Mouse (Mus musculus): ENCODE data around the gene Lce1b. TPM values are rescaled to one million over a fixed set of nuclear protein-coding genes. Genes with fewer than 3 reads are reported as not detected.

Lce1b gene
- polyA plus RNA-seq, 1 experiment from 2014 or later: 0.33 TPM

- Histone ChIP-seq H3K27me3 (no peaks in the 10 kb centered on the region), H3K9ac (no peak overlapping the region), H3K36me3 (no peaks in the 10 kb centered on the region), H3K4me2 (no peak overlapping the region), H3K4me1 (no peaks in the 10 kb centered on the region), H3K27ac (no peak overlapping the region), H3K9me3 (no peaks in the 10 kb centered on the region), H3K4me3 (no peak overlapping the region)
- ATAC-seq (ENCODE audit: insufficient number of reproducible peaks, low FRiP score, low TSS enrichment, low read depth): no peak
- 53% methylated on average over 1 of the region's 1 CpGs for WGBS
These were observed 46.9 kb downstream of the Lce1b start for GRCm38 (mm10) chr3:92609804-92610203.

GRCm38 (mm10) chr3:92607392-92607791 is 49.3 kb downstream of the Lce1b start, which contains the start of gene 2210017I01Rik:
Gene 2210017I01Rik (minus strand): TSS chr3:92607492.
- no peak for ATAC-seq (ENCODE audit: insufficient number of reproducible peaks, low FRiP score, low TSS enrichment, low read depth)
- no peak within 1 kb of the TSS for H3K4me2 ChIP-seq
- H3K4me1 ChIP-seq: no peaks in the 10 kb centered on the region
- no peak within 1 kb of the TSS for H3K9ac ChIP-seq
- H3K36me3 ChIP-seq: no peaks in the 10 kb centered on the region
- H3K27me3 ChIP-seq: no peaks in the 10 kb centered on the region
- H3K9me3 ChIP-seq: no peaks in the 10 kb centered on the region
- H3K4me3 ChIP-seq: no peak within 1 kb of the TSS
- no peak within 1 kb of the TSS for H3K27ac ChIP-seq

Other genes starting within 250 kb of the Lce1b start
- gene Sprr2i, start 248.9 kb downstream of the Lce1b start, polyA plus RNA-seq (2015; fragmentation: Nextera tagmentation; extraction: Ambion mirVana): not detected in 2 replicates
- 0.46 TPM in 1 of 2 replicates, not detected in the other for gene Sprr2j-ps, start 238.8 kb downstream of the Lce1b start, polyA plus RNA-seq (2015; fragmentation: Nextera tagmentation; extraction: Ambion mirVana)
- 11.5 and 14.4 TPM in 2 replicates for gene Gm9774, start 227.5 kb downstream of the Lce1b start, polyA plus RNA-seq (2015; fragmentation: Nextera tagmentation; extraction: Ambion mirVana)
- gene Sprr2k, start 224.3 kb downstream of the Lce1b start, polyA plus RNA-seq (2015; fragmentation: Nextera tagmentation; extraction: Ambion mirVana): 1.00 and 1.5 TPM in 2 replicates
- 132 and 137 TPM in 2 replicates for gene Sprr1b, start 218.1 kb downstream of the Lce1b start, polyA plus RNA-seq (2015; fragmentation: Nextera tagmentation; extraction: Ambion mirVana)
- gene Sprr3, start 198.2 kb downstream of the Lce1b start, polyA plus RNA-seq (2015; fragmentation: Nextera tagmentation; extraction: Ambion mirVana): 8.4 and 15.5 TPM in 2 replicates
- 152 and 183 TPM in 2 replicates for gene Sprr1a, start 171.0 kb downstream of the Lce1b start, polyA plus RNA-seq (2015; fragmentation: Nextera tagmentation; extraction: Ambion mirVana)
- not detected in 2 replicates for gene Sprr4, start 156.4 kb downstream of the Lce1b start, polyA plus RNA-seq (2015; fragmentation: Nextera tagmentation; extraction: Ambion mirVana)
- gene 2310046K23Rik, start 122.4 kb downstream of the Lce1b start, polyA plus RNA-seq (2015; fragmentation: Nextera tagmentation; extraction: Ambion mirVana): 7.9 and 9.3 TPM in 2 replicates
- 19.2 and 25.9 TPM in 2 replicates for gene Ivl, start 83.2 kb downstream of the Lce1b start, polyA plus RNA-seq (2015; fragmentation: Nextera tagmentation; extraction: Ambion mirVana)
- not detected in 2 replicates for gene Smcp, start 67.9 kb downstream of the Lce1b start, polyA plus RNA-seq (2015; fragmentation: Nextera tagmentation; extraction: Ambion mirVana)
- gene 2210017I01Rik, start 49.4 kb downstream of the Lce1b start, polyA plus RNA-seq (2015; fragmentation: Nextera tagmentation; extraction: Ambion mirVana): 0.37 TPM in 1 of 2 replicates, not detected in the other
- 7.3 and 8.9 TPM in 2 replicates for gene Lce6a, start 35.3 kb downstream of the Lce1b start, polyA plus RNA-seq (2015; fragmentation: Nextera tagmentation; extraction: Ambion mirVana)
- gene Lce1a1, start 8.6 kb downstream of the Lce1b start, polyA plus RNA-seq (2015; fragmentation: Nextera tagmentation; extraction: Ambion mirVana): 1.5 and 9.5 TPM in 2 replicates
- gene Lce1a2, start 13.4 kb upstream of the Lce1b start, polyA plus RNA-seq (2015; fragmentation: Nextera tagmentation; extraction: Ambion mirVana): 3.2 and 14.9 TPM in 2 replicates
- gene Lce1c, start 22.3 kb upstream of the Lce1b start, polyA plus RNA-seq (2015; fragmentation: Nextera tagmentation; extraction: Ambion mirVana): 2.9 and 15.4 TPM in 2 replicates
- 0.77 and 2.2 TPM in 2 replicates for gene Lce1d, start 30.3 kb upstream of the Lce1b start, polyA plus RNA-seq (2015; fragmentation: Nextera tagmentation; extraction: Ambion mirVana)
- 0.84 and 3.9 TPM in 2 replicates for gene Lce1e, start 52.1 kb upstream of the Lce1b start, polyA plus RNA-seq (2015; fragmentation: Nextera tagmentation; extraction: Ambion mirVana)
- gene Lce1f, start 63.4 kb upstream of the Lce1b start, polyA plus RNA-seq (2015; fragmentation: Nextera tagmentation; extraction: Ambion mirVana): 1.5 and 5.1 TPM in 2 replicates
- gene Gm38119, start 82.2 kb upstream of the Lce1b start, polyA plus RNA-seq (2015; fragmentation: Nextera tagmentation; extraction: Ambion mirVana): not detected in 2 replicates
- 0.97 and 2.9 TPM in 2 replicates for gene Lce1g, start 95.4 kb upstream of the Lce1b start, polyA plus RNA-seq (2015; fragmentation: Nextera tagmentation; extraction: Ambion mirVana)
- gene Lce1h, start 108.1 kb upstream of the Lce1b start, polyA plus RNA-seq (2015; fragmentation: Nextera tagmentation; extraction: Ambion mirVana): 0.73 and 2.0 TPM in 2 replicates
- gene Lce1i, start 122.0 kb upstream of the Lce1b start, polyA plus RNA-seq (2015; fragmentation: Nextera tagmentation; extraction: Ambion mirVana): 2.0 and 6.3 TPM in 2 replicates
- 0.91 and 1.7 TPM in 2 replicates for gene Lce1j, start 133.6 kb upstream of the Lce1b start, polyA plus RNA-seq (2015; fragmentation: Nextera tagmentation; extraction: Ambion mirVana)
- 1.3 TPM in 1 of 2 replicates, not detected in the other for gene Lce1k, start 151.0 kb upstream of the Lce1b start, polyA plus RNA-seq (2015; fragmentation: Nextera tagmentation; extraction: Ambion mirVana)
- gene Kprp, start 170.3 kb upstream of the Lce1b start, polyA plus RNA-seq (2015; fragmentation: Nextera tagmentation; extraction: Ambion mirVana): 1.2 and 5.7 TPM in 2 replicates
- 1.8 and 5.4 TPM in 2 replicates for gene Lce1l, start 194.4 kb upstream of the Lce1b start, polyA plus RNA-seq (2015; fragmentation: Nextera tagmentation; extraction: Ambion mirVana)
- 1.1 and 4.7 TPM in 2 replicates for gene 2310050C09Rik, start 213.3 kb upstream of the Lce1b start, polyA plus RNA-seq (2015; fragmentation: Nextera tagmentation; extraction: Ambion mirVana)

Measured in limb, embryonic 15.5 days (tissue).